Mouse (Mus musculus) kidney, adult 2 months (tissue): Measurements from ENCODE around the gene Ptprn2. TPM values are rescaled to one million over a fixed set of nuclear protein-coding genes. Genes with fewer than 3 reads are reported as not detected.

Experiments used
- DNase-seq: peaks from one replicate; pipeline ENCODE4 v3.0.0; 2021
- H3K27ac ChIP-seq: fragments of 200-500 bp; 2 replicates; pipeline ENCODE4 v1.5.1; 2012; ENCODE audit warnings: low read depth, low read length, control low read depth, inconsistent platforms; ENCODE audit not compliant: insufficient read depth
- H3K27me3 ChIP-seq: fragments of 200-500 bp; replicated peaks from 2 replicates; pipeline ENCODE4 v1.6.1; 2012; ENCODE audit warnings: mild to moderate bottlenecking, moderate library complexity, low read length, inconsistent platforms; ENCODE audit not compliant: control insufficient read depth, insufficient read depth
- H3K36me3 ChIP-seq: fragments of 200-500 bp; 2 replicates; pipeline ENCODE4 v1.6.1; 2012; ENCODE audit warnings: mild to moderate bottlenecking, moderate library complexity, low read length, inconsistent platforms; ENCODE audit not compliant: control insufficient read depth, insufficient read depth
- H3K4me1 ChIP-seq: fragments of 200-500 bp; 2 replicates; pipeline ENCODE4 v1.6.1; 2011; ENCODE audit warnings: low read length; ENCODE audit not compliant: control insufficient read depth, insufficient read depth
- H3K4me3 ChIP-seq: fragments of 200-500 bp; 2 replicates; pipeline ENCODE4 v1.5.1; 2011; ENCODE audit warnings: mild to moderate bottlenecking, low read depth, low read length, control low read depth; ENCODE audit not compliant: insufficient read depth
- CTCF ChIP-seq: fragments of 200-500 bp; conservative IDR thresholded peaks from 2 replicates; pipeline ENCODE4 v1.5.1; 2011; ENCODE audit warnings: low read depth, mild to moderate bottlenecking, control low read depth, low read length, moderate library complexity, mixed read lengths; ENCODE audit not compliant: insufficient read depth, insufficient read length
- POLR2A ChIP-seq: fragments of 200-500 bp; IDR thresholded peaks from one replicate; pipeline ENCODE4 v1.6.1; 2011; ENCODE audit warnings: low read depth, low read length, control low read depth
- WGBS: fragments of 180-500 bp; shearing (Covaris S2); methylation state at CpG from one replicate; pipeline ENCODE4 v1.1.7; 2018; 5-methylcytosine and 5-hydroxymethylcytosine counted together
- polyA plus RNA-seq: library from polyadenylated mRNA; depleted of rRNA; stranded (reverse); fragments of >200 nt; gene quantifications from 2 replicates; pipeline ENCODE4 v1.2.3, GENCODE M21; 2012

Ptprn2 gene
- polyA plus RNA-seq, 1 experiment = 0.91 TPM

GRCm38 (mm10) chr12:117042706-117043105 is 557.2 kb downstream of the Ptprn2 start:
- Histone ChIP-seq H3K27me3 (no peaks in the 10 kb centered on the region), H3K36me3 (no peaks in the 10 kb centered on the region), H3K4me1 (no peaks in the 10 kb centered on the region), H3K4me3 (no peak overlapping the region), H3K27ac (no peak overlapping the region)
- no peak for TF ChIP-seq POLR2A
- DNase-seq = no peak
- 80% methylated on average over 7 of the region's 7 CpGs for WGBS

- 29% methylated on average over 3 of the region's 3 CpGs for WGBS
- no peaks in the 10 kb centered on the region for H3K36me3 ChIP-seq
These were observed 562.1 kb downstream of the Ptprn2 start for GRCm38 (mm10) chr12:117047384-117048251.

GRCm38 (mm10) chr12:117049829-117050228 is 564.3 kb downstream of the Ptprn2 start:
- no peak for TF ChIP-seq POLR2A
- TF ChIP-seq CTCF = no peak
- Histone ChIP-seq H3K36me3 (no peaks in the 10 kb centered on the region), H3K27ac (no peak overlapping the region), H3K27me3 (no peaks in the 10 kb centered on the region), H3K4me3 (no peak overlapping the region), H3K4me1 (no peaks in the 10 kb centered on the region)
- 82% methylated on average over 10 of the region's 10 CpGs for WGBS
- DNase-seq = no peak

More at GRCm38 (mm10) chr12:117047384-117048251, 562.1 kb downstream of the Ptprn2 start:
- no peak overlapping the region for H3K4me3 ChIP-seq
- H3K4me1 ChIP-seq = no peaks in the 10 kb centered on the region
- no peak for TF ChIP-seq CTCF
- TF ChIP-seq POLR2A = no peak
- no peak overlapping the region for H3K27ac ChIP-seq
- no peak for DNase-seq
- no peaks in the 10 kb centered on the region for H3K27me3 ChIP-seq

GRCm38 (mm10) chr12:117053223-117053850 is 567.8 kb downstream of the Ptprn2 start:
- 73% methylated on average over 9 of the region's 9 CpGs for WGBS
- no peaks in the 10 kb centered on the region for H3K36me3 ChIP-seq
- no peak for DNase-seq
- H3K4me1 ChIP-seq = no peaks in the 10 kb centered on the region
- TF ChIP-seq POLR2A = no peak
- no peak for TF ChIP-seq CTCF
- no peak overlapping the region for H3K27ac ChIP-seq
- no peaks in the 10 kb centered on the region for H3K27me3 ChIP-seq
- H3K4me3 ChIP-seq = no peak overlapping the region

GRCm38 (mm10) chr12:117053851-117054769 is 568.6 kb downstream of the Ptprn2 start:
- H3K27me3 ChIP-seq = no peaks in the 10 kb centered on the region
- peak; percentile 2 for DNase-seq
- TF ChIP-seq POLR2A (no peak), CTCF (no peak)
- WGBS = 32% methylated on average over 21 of the region's 21 CpGs
- no peak overlapping the region for H3K4me3 ChIP-seq
- H3K4me1 ChIP-seq = no peaks in the 10 kb centered on the region
- H3K36me3 ChIP-seq = no peaks in the 10 kb centered on the region
- no peak overlapping the region for H3K27ac ChIP-seq

GRCm38 (mm10) chr12:117054925-117055570 is 569.5 kb downstream of the Ptprn2 start:
- WGBS = 86% methylated on average over 10 of the region's 10 CpGs
- Histone ChIP-seq H3K27ac (no peak overlapping the region), H3K4me3 (no peak overlapping the region), H3K27me3 (no peaks in the 10 kb centered on the region), H3K36me3 (no peaks in the 10 kb centered on the region), H3K4me1 (no peaks in the 10 kb centered on the region)
- no peak for TF ChIP-seq POLR2A
- TF ChIP-seq CTCF = no peak
- DNase-seq = no peak
